Mouse (Mus musculus): ENCODE results near the gene Stat6. TPM values are rescaled to one million over a fixed set of nuclear protein-coding genes. Genes with fewer than 3 reads are reported as not detected.

The Stat6 gene
- polyA plus RNA-seq, 1 experiment from 2014 or later, result 5.7 TPM

DNA sequence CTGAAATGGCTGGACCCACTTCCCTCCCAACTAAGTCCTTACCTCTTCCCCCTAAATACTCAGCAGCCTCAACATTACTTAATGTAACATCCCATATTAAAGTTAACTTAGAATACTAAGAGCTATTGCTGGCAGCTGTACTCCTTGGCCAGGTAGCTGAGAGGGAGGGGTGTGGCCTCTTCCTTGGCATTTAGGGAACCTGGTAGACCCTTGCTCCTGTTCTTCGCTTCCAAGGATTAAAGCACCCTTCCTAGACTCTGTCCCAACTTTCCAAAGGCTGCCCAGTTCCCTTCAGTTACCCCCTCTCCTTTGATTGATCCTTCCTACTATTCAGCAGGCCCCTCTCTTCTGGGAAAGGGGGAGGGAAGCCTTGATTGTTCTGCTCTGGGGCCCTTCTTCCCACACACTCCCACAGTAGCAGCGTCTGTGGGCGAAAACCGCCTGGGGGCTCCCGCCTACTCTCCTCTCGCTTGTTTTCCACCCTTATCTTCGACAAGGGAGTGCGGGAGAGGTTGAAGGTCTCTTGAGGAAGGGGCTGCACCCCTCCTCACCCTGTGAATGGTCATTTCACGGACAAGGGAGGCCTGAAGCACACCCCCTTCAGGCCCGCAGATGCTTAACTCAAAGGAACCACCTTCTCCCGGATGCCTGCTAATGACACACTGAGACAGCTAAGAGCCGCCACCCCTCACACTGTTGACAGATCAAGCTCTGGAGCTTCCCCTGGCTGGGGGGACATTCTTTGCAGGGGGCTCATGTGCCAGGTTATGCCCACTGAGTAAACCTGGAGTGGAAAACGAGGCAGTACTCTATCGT lies 22.8 kb downstream of the Stat6 start:
- ATAC-seq (ENCODE audit: low FRiP score), result no peak
- peak; percentile 94 for DNase-seq (ENCODE audit: low spot score, missing footprints)
- Histone ChIP-seq H3K36me3 (ENCODE audit: control insufficient read depth, insufficient read depth, low read length) (no peaks in the 10 kb centered on the region), H3K9me3 (ENCODE audit: control insufficient read depth, low read length) (no peaks in the 10 kb centered on the region), H3K4me3 (ENCODE audit: low read depth, low read length) (peak overlapping the region; percentile 40), H3K4me1 (ENCODE audit: control insufficient read depth, insufficient read depth, low read length) (peaks cover 40% of the 10 kb centered on the region), H3K9ac (ENCODE audit: low read length) (peak overlapping the region; percentile 50), H3K4me2 (peak overlapping the region; percentile 59), H3K27ac (ENCODE audit: low read depth, low read length) (no peak overlapping the region), H3K27me3 (ENCODE audit: control insufficient read depth, insufficient read depth, low read length) (peaks cover 81% of the 10 kb centered on the region)
- WGBS, result 2% methylated on average over 14 of the region's 14 CpGs

DNA sequence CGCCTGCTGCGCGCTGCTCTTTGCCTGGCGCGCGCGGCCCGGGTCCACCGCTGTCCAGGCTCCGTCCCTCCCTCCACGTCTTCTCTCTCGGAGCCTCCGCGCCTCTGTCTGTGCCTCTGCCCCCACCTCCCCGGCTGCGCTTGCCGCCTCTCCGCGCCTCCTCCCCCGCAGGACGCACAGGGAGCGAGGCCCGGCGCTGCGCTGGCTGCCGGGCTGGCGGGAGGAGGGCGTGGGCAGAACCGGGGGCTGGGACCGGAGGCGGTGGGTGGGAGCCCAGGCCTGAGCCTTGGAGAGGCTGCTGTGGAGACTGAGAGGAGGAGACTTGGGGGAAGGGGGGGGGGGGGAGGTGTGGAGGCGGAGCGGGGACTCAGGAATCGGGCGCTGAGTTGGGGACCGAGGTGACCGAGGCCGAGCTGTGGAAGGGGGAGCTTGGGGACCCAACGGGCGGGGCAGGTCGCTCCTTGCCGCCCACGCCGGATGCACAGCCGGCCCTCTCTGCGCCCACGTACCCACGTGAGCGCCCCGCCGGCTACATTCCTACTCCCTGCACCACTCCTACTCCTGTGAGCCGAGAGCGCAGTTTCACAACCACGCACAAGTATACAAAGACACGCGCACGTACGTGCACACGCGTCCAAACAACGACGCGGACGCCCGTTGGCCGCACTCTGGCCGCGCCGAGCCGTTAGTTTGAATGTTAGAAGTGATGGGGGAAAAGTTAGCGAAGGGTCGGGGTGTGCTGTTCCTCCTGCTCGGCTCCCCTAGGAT lies 23.9 kb downstream of the Stat6 start, which contains the start of gene Nemp1:
Gene Nemp1 (plus strand): TSS at position 401 of the 768 bp plus-strand sequence.
- peaks cover 38% of the 10 kb centered on the region for H3K4me1 ChIP-seq (ENCODE audit: control insufficient read depth, insufficient read depth, low read length)
- peak within 1 kb of the TSS; percentile 50 for H3K9ac ChIP-seq (ENCODE audit: low read length)
- peak within 1 kb of the TSS; percentile 59 for H3K4me2 ChIP-seq
- WGBS, result under 1% methylated on average over 64 of the region's 73 CpGs
- H3K9me3 ChIP-seq (ENCODE audit: control insufficient read depth, low read length), result no peaks in the 10 kb centered on the region
- peak; percentile 96 for DNase-seq (ENCODE audit: low spot score, missing footprints)
- H3K4me3 ChIP-seq (ENCODE audit: low read depth, low read length), result peak within 1 kb of the TSS; percentile 40
- H3K27me3 ChIP-seq (ENCODE audit: control insufficient read depth, insufficient read depth, low read length), result peaks cover 70% of the 10 kb centered on the region
- no peaks in the 10 kb centered on the region for H3K36me3 ChIP-seq (ENCODE audit: control insufficient read depth, insufficient read depth, low read length)
- no peak within 1 kb of the TSS; the same call in 1 of the 2 replicates for H3K27ac ChIP-seq (ENCODE audit: low read depth, low read length)
- peak; percentile 75 for ATAC-seq (ENCODE audit: low FRiP score)

DNA sequence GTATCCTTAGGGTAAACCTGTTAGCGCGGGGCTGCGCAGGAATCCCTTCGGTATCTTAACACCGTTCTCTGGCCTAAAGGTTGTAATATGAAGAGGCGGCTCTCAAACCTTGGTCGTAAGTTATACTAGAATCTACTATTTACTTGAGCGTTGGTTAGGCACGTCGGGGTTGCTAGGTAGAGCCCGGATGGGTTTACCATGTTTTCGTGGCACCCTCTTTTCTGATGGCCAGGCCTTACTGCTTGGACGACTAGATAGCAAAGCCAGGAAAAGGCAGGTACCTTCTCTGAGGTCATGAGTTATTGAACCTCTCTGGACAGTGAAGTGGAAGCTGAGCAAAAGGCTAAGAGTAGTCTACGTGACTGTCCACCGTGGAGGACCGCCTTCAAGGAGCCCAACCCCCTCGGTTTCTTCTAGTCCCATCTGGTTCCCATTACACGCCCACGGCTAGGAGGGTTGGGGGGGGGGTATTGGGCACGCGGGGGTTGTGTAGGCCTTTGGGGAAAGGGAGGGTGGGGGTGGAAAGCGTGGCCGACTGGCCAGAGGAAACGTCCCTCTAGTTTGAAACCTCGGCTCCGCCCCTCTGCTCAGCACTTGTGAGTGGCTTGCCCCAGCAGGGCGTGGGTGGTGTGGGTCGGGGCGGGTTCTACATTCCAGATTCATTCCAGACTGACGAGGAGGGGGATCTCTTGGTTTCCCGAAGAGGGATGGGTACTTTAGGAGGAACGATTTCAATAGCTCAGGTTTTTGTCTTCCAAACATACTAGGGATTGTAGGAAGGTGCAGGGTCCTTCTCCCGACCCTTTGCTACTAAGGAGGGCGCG lies 24.7 kb downstream of the Stat6 start:
- DNase-seq (ENCODE audit: low spot score, missing footprints) (peak; percentile 94), ATAC-seq (ENCODE audit: low FRiP score) (peak; percentile 25)
- Histone ChIP-seq H3K27ac (ENCODE audit: low read depth, low read length) (peak overlapping the region; percentile 2; the same call in 1 of the 2 replicates), H3K4me2 (peak overlapping the region; percentile 59), H3K4me1 (ENCODE audit: control insufficient read depth, insufficient read depth, low read length) (peaks cover 31% of the 10 kb centered on the region), H3K36me3 (ENCODE audit: control insufficient read depth, insufficient read depth, low read length) (no peaks in the 10 kb centered on the region), H3K9ac (ENCODE audit: low read length) (peak overlapping the region; percentile 64), H3K27me3 (ENCODE audit: control insufficient read depth, insufficient read depth, low read length) (peaks cover 62% of the 10 kb centered on the region), H3K4me3 (ENCODE audit: low read depth, low read length) (peak overlapping the region; percentile 40), H3K9me3 (ENCODE audit: control insufficient read depth, low read length) (no peaks in the 10 kb centered on the region)
- 2% methylated on average over 35 of the region's 35 CpGs for WGBS

DNA sequence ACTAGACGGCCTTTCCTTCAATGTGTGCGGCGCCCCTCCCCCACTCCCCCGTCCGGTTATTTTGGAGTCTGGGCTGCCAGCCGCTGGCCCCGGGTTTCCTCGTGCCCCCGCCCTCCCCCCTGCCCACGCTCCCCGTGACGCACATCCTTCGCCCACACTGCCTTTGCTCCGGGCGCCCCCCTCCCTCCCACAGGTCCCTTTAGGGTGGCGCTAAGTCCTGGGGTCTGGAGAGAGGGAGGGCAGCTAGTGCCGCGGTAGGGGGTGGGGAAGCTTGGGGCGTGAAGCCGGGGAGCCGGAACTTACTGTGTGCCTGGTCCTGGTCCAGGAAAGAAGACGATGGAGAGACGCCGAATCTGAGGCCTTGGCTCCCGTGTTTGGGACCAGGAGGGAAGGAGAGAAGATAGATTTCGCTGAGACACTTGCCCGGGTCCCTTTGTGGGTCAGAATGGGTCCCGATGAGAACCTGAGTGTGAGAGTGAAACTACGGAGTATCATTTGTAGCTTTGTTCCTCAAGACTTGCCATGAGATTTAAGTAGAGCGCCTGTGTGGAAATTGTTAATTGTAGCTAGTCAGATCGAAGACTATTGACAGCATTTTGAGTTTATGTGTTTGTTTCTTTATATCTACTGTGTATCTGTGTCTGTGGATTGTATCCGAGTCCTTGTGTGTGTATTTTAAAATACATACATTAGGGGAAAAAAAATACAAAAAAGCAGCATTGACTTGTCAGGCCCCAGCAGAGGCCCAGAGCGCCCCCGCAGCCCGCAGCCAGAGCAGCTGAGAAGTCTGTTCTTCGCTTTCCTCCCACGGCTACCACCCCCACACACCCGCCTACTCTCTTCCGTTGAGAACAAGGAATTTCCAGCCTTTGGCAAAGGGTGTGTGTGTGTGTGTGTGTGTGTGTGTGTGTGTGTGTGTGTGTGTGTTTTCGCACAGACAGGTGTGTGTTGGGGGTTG lies 25.6 kb downstream of the Stat6 start, which contains the start of gene Nab2:
Gene Nab2 (minus strand): TSS at position 476 of the 958 bp plus-strand sequence.
- peaks cover 30% of the 10 kb centered on the region for H3K4me1 ChIP-seq (ENCODE audit: control insufficient read depth, insufficient read depth, low read length)
- DNase-seq (ENCODE audit: low spot score, missing footprints), result peak; percentile 93
- peak within 1 kb of the TSS; percentile 2; the same call in 1 of the 2 replicates for H3K27ac ChIP-seq (ENCODE audit: low read depth, low read length)
- H3K36me3 ChIP-seq (ENCODE audit: control insufficient read depth, insufficient read depth, low read length), result no peaks in the 10 kb centered on the region
- H3K27me3 ChIP-seq (ENCODE audit: control insufficient read depth, insufficient read depth, low read length), result peaks cover 53% of the 10 kb centered on the region
- H3K4me2 ChIP-seq, result peak within 1 kb of the TSS; percentile 59
- no peaks in the 10 kb centered on the region for H3K9me3 ChIP-seq (ENCODE audit: control insufficient read depth, low read length)
- WGBS, result 3% methylated on average over 40 of the region's 40 CpGs
- peak; percentile 24; the same call in 1 of the 2 replicates for ATAC-seq (ENCODE audit: low FRiP score)
- H3K4me3 ChIP-seq (ENCODE audit: low read depth, low read length), result peak within 1 kb of the TSS; percentile 31
- peak within 1 kb of the TSS; percentile 64 for H3K9ac ChIP-seq (ENCODE audit: low read length)

DNA sequence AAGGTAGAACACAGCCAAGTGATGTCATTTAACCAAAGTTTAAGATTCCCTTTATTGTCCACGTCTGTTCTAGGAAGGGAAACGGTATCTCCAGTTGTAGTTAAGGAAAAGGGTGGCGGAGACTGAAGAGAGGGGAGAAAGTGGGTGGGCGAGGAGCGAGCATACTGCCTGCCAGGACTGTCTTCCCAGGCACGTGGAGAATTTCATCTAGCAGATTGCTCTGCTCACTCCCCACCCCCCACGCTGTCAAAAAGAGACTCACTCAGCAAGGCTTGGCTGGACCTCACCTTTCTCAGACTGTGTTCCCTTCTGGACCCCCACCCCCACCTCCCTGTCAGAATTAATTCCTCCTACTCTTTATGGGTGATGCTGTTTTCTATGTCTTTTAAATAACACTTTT lies 26.4 kb downstream of the Stat6 start:
- H3K27ac ChIP-seq (ENCODE audit: low read depth, low read length), result no peak overlapping the region
- 31% methylated on average over 7 of the region's 7 CpGs for WGBS
- H3K4me3 ChIP-seq (ENCODE audit: low read depth, low read length), result no peak overlapping the region
- no peaks in the 10 kb centered on the region for H3K36me3 ChIP-seq (ENCODE audit: control insufficient read depth, insufficient read depth, low read length)
- H3K9me3 ChIP-seq (ENCODE audit: control insufficient read depth, low read length), result no peaks in the 10 kb centered on the region
- no peak overlapping the region for H3K4me2 ChIP-seq
- peaks cover 30% of the 10 kb centered on the region for H3K4me1 ChIP-seq (ENCODE audit: control insufficient read depth, insufficient read depth, low read length)
- H3K9ac ChIP-seq (ENCODE audit: low read length), result no peak overlapping the region
- DNase-seq (ENCODE audit: low spot score, missing footprints) (no peak), ATAC-seq (ENCODE audit: low FRiP score) (no peak)
- H3K27me3 ChIP-seq (ENCODE audit: control insufficient read depth, insufficient read depth, low read length), result peaks cover 45% of the 10 kb centered on the region

DNA sequence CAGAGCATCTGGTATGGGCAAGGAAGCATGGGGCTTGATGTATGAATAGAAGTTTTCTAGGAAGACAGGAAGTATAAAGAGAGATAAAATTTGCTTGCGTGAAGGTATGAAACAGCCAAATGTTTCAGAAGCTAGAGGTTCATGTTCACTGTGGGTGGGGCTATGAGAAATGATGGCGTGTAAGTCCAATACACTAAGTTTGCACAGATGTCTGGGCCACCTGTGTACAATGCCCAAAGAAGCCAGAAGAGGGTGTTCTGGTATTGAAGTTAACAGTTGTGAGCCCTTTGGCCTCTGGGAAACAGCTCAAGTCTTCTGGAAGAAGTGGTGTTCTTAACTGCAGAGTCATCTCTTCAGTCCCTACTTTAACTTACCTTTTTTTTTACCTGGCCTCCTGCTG lies 27.4 kb downstream of the Stat6 start:
- H3K4me1 ChIP-seq (ENCODE audit: control insufficient read depth, insufficient read depth, low read length), result peaks cover 30% of the 10 kb centered on the region
- no peak for DNase-seq (ENCODE audit: low spot score, missing footprints)
- no peak overlapping the region for H3K4me2 ChIP-seq
- H3K27me3 ChIP-seq (ENCODE audit: control insufficient read depth, insufficient read depth, low read length), result peaks cover 35% of the 10 kb centered on the region
- H3K9me3 ChIP-seq (ENCODE audit: control insufficient read depth, low read length), result no peaks in the 10 kb centered on the region
- no peak overlapping the region for H3K4me3 ChIP-seq (ENCODE audit: low read depth, low read length)
- no peaks in the 10 kb centered on the region for H3K36me3 ChIP-seq (ENCODE audit: control insufficient read depth, insufficient read depth, low read length)
- H3K9ac ChIP-seq (ENCODE audit: low read length), result no peak overlapping the region
- H3K27ac ChIP-seq (ENCODE audit: low read depth, low read length), result no peak overlapping the region
- 95% methylated on average over 2 of the region's 2 CpGs for WGBS
- no peak for ATAC-seq (ENCODE audit: low FRiP score)

DNA sequence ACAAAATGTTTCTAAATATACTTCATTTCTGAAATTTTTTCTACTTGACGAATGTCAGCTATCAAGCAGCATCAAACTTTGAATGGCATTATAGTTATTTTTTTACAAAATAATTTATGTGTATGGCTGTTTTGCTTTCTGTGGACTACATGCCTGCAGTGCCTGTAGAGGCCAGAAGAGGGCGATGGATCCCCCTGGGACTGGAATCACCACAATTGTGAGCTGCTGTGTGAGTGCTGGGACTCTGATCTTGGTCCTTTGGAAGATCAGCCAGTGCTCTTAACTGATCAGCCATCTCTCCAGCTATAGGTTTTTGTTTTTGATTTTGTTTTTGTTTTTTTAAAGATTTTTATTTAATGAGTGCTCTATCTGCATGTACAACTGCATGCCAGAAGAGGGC lies 28.5 kb downstream of the Stat6 start:
- H3K27ac ChIP-seq (ENCODE audit: low read depth, low read length), result no peak overlapping the region
- DNase-seq (ENCODE audit: low spot score, missing footprints), result no peak
- WGBS, result 36% methylated on average over 2 of the region's 2 CpGs

More for the DNA sequence above, 28.5 kb downstream of the Stat6 start:
- Histone ChIP-seq H3K4me2 (no peak overlapping the region), H3K9me3 (ENCODE audit: control insufficient read depth, low read length) (no peaks in the 10 kb centered on the region), H3K4me1 (ENCODE audit: control insufficient read depth, insufficient read depth, low read length) (peaks cover 21% of the 10 kb centered on the region), H3K27me3 (ENCODE audit: control insufficient read depth, insufficient read depth, low read length) (peaks cover 24% of the 10 kb centered on the region), H3K36me3 (ENCODE audit: control insufficient read depth, insufficient read depth, low read length) (no peaks in the 10 kb centered on the region), H3K9ac (ENCODE audit: low read length) (no peak overlapping the region), H3K4me3 (ENCODE audit: low read depth, low read length) (no peak overlapping the region)
- ATAC-seq (ENCODE audit: low FRiP score), result no peak
